Mouse (Mus musculus): ENCODE results near the gene Pdp2.

DNA sequence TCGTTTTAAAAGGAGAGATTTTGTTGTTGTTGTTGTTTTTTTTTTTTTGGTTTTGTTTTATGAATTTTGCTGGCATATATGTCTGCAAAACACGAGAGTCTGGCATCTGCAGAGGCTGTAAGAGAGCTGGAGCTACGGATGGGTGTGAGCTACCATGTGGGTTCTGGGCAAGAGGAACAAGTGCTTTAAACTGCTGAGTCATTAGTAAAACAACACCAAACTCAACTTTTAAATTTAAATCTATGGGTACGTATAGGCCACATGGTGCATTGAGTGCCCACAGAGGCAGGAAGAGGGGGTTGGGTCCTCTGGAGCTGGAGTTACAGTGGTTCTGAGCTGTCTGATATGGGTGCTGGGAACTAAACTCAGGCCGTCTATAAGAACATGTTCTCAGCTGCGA, 46.8 kb downstream of the Pdp2 start:
- TF ChIP-seq CTCF (IDR thresholded peaks at IDR 0.05; ENCODE audit: control insufficient read depth, insufficient read depth, low read length) (no peak), POLR2A (IDR thresholded peaks at IDR 0.05; ENCODE audit: borderline replicate concordance, control insufficient read depth, low read depth, low read length) (no peak)
